Mouse (Mus musculus) bone marrow macrophage, adult 2 months (primary cell): ENCODE results near the gene Ankrd13a.

Experiments used
- CTCF ChIP-seq: IDR thresholded peaks from 2 replicates; pipeline ENCODE4 v1.5.1; 2012; ENCODE audit warnings: low read depth, mild to moderate bottlenecking, low read length, moderate library complexity
- POLR2A ChIP-seq: IDR thresholded peaks from 2 replicates; pipeline ENCODE4 v1.6.1; 2012; ENCODE audit warnings: mild to moderate bottlenecking, low read depth, low read length, borderline replicate concordance

DNA sequence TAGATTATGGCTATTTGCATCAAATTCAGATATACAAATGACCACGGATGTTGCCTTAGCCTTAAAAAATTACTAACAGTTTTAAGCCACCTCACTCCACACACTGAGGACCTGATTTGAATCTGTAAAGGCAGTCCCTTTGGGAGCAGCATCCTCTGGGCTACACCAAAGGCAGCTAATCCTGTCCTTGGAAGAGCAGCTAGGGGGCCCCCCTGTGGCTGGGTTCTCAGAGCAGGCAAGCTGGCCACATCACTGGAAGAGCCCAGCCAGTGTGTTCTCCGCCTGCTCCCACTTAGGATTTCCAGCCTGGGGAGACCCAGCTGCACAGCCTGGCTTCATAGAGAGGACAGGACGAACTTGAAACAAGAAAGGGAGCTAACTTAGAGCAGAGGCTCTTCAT is 30.5 kb downstream of the Ankrd13a start:
- no peak; the same call in 1 of the 2 replicates for TF ChIP-seq CTCF
- no peak for TF ChIP-seq POLR2A
